Mouse (Mus musculus) neutrophil, adult 83 days (primary cell): ENCODE results near the gene Rps19bp1. TPM values are rescaled to one million over a fixed set of nuclear protein-coding genes. Genes with fewer than 3 reads are reported as not detected.

Source experiments
- total RNA-seq, 2 experiments: library from RNA; stranded (reverse); gene quantifications; one replicate each; pipeline ENCODE4 v1.2.4; 2023

Rps19bp1 gene
- 10 to 100 TPM; 11.6 to 16.1 TPM for total RNA-seq

GRCm38 (mm10) chr15:80263610-80264575 lies at the start of gene Rps19bp1:
Rps19bp1 (minus strand) TSS chr15:80264315.

GRCm38 (mm10) chr15:80286851-80287415 lies 22.8 kb upstream of the Rps19bp1 start, which contains the start of gene Cacna1i:
Cacna1i (plus strand) TSS chr15:80287238.

DNA sequence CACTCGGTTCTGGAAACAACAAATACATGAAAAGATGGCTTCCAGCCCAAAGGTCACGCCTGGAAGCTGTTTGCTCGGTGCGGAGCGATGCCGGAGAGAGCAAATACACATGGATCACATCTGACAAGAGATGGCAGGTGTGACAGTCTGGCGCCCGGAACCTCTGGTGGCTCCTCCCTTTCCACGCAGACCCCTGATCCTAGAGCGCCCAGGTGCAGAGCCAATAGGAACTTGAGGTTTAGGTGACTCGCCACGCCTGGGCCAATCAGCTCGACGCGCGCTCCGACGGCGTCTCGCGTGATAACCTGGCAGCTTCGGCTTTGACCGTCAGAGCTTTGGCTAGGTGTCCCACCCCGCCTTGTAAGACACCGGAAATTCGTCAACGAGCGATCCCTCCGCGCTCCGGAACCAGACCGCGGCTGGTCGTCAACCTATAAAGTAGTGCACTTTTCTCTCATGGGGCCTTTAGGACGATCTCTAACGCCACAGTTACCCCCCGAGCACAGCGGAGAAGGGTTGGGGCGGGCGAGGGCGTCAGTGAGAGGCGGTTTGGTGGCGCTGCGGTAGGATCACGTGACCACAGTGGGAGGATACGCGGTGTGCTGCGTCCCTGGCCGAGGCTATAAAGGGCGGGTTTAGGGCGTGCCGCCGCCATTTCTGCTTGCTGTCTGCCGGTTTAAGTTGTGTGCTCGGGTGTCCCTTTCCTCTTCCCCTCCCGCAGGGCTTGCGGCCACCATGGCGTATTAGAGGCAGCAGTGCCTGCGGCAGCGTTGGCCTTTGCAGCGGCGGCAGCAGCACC lies 9.1 kb downstream of the Rps19bp1 start, which contains the start of gene Atf4:
Gene Atf4, plus strand, starts transcription at position 338 of the 799 bp plus-strand sequence.

GRCm38 (mm10) chr15:80235535-80235934 lies 28.6 kb downstream of the Rps19bp1 start, which contains the start of gene AC140267.1:
AC140267.1 (plus strand) TSS chr15:80235835.

DNA sequence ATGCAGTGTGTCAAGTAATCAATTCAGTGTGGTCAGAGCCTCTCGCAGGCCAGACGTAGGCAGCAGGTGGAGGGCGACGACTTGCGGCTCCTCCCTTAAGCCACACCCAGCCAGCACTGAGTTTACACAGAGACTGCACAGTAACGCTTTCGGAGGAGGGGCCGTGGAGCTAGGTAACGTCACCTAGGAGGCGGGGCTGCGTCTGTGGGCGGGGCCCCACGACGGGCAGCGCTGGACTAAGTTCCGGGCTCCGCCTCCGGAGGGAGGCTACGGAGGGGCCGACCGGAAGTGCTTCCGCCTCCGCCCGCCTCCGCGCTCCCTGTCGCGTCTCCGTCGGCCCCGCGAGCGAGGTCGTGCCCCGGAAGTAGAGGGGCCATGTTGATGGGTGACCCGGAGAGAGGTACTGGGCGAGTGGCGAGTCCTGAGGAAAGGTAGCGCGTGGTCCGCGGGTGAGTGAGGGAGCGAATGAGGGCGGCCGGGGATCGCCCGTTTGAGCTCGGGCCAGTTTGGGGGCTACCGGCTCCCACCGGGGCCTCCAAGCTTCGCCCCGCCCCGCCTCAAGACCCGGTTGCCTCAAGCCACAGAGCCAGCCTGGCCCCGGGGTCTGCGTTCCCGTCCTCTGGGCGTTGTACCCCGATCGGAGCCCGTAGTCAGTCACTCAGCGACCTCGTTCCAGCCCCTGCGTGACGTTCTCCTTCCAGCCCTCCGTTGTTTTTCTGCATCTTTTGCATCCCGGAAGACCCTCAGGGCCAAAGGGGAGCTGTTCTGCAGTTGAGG lies 30.2 kb downstream of the Rps19bp1 start, which contains the start of gene Mief1:
Gene Mief1, plus strand, starts transcription at position 286 of the 777 bp plus-strand sequence.

Other genes with a start within 250 kb of the Rps19bp1 start
- gene Pdgfb, start 249.3 kb downstream of the Rps19bp1 start, total RNA-seq: under 1 TPM; 0.68 to 0.75 TPM
- gene Syngr1, start 173.0 kb downstream of the Rps19bp1 start, total RNA-seq: 1 to 10 TPM; 5.1 to 8.6 TPM
- gene Rpl3, start 172.4 kb downstream of the Rps19bp1 start, total RNA-seq: 100 to 1,000 TPM; 383 to 427 TPM
- 10 to 100 TPM; 16.2 to 20.8 TPM for gene Tab1, start 131.2 kb downstream of the Rps19bp1 start, total RNA-seq
- gene Mgat3, start 90.6 kb downstream of the Rps19bp1 start, total RNA-seq: not detected
- gene Mief1, start 30.3 kb downstream of the Rps19bp1 start, total RNA-seq: 10 to 100 TPM; 22.8 to 26.5 TPM
- gene AC140267.1, start 28.5 kb downstream of the Rps19bp1 start, total RNA-seq: 10 to 100 TPM in 1 of 2 experiments, not detected in 1; 12.0 TPM
- gene Atf4, start 9.1 kb downstream of the Rps19bp1 start, total RNA-seq: 100 to 1,000 TPM; 377 to 386 TPM
- under 1 TPM in 1 of 2 experiments, not detected in 1; 0.07 TPM for gene Cacna1i, start 22.9 kb upstream of the Rps19bp1 start, total RNA-seq